Mouse (Mus musculus): ENCODE measurements at regions not wholly inside any gene's neighbourhood (a gene's known extent, or its start where the extent isn't known, plus 50 kb on each side); places are given as distances from the start of the nearest gene placed in this dataset.

- DNase-seq = no peak
Observed at GRCm38 (mm10) chr10:69046008-69046555, 105.2 kb upstream of the Rhobtb1 start.

DNA sequence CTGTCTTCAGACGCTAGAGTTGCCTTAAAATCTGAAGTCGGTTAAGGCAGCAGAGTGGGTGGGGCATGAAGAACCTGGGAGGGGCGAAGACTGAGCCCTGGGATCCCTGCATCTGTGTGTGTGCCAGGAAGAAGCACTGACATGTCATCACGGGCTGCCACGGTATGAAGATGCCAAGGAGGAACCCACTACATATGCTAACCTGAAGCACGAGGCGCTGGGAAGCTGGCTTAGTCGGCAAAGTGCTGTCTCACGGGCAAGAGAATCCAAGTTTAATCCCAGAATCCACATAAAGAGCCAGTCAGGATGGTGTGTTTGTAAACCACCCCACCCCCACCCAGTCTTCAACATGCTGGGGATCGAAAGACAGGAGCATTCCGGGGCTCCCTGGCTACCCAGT lies 73.2 kb upstream of the Rhobtb1 start:
- no peak for DNase-seq

DNA sequence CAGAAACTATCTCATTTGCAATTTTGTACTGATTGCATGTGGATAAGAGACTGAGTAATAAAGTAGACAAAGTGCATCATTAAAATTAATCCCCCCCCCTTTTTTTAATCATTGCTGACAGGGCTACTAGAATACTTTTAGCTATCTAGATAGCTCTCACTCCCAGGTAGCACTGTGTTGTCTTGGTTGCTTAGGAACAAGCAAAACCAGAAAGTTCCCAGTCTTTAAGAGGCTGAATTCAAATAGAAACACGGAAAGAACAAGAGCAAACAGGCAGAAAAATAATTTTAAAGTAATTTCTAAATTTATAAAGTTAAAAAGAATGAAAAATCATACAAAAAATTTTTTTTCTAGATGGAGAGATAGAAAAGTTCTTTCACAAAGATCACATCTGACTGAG lies 65.0 kb upstream of the Rhobtb1 start:
- no peak for DNase-seq

DNA sequence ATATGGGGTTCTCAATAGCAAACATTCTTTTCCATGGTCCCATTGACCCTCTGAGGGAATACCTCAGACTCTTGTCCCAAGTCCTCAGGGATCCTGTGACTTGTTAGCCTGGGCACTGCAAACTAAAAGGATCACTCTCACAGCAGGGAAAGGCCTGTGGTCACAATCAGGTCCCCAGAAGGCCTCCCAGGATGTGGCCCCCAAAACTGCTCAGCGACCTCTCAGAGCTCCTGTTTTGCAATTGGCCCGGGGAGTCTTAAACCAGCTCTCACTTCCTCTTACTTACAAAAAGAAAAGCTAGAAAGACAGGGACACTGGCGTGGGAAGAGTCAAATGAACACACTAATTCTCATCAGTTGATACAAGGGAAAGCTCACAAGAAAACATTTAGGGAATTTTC lies 59.4 kb upstream of the Rhobtb1 start:
- DNase-seq = no peak

DNA sequence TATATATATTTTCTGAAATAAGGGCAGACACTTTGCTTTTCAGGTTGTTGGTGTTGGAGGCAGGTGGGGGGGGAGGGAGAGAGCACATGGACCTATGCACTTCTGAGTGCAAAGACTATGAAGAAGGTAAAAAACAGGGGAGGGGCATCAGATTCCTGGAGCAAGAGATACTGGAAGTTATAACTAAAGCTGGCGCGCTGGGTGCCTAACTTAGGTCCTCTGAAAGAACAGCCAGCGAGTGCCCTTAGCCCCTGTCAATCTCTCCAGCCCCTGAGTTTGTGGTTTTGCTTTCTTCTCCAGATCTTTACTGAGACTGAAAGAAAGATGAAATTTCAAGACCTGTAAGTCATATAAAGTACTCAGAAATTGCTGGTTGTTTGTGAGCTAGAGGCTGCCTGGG lies 51.2 kb upstream of the Rhobtb1 start:
- no peak for DNase-seq

- peak; percentile 12 for DNase-seq
Observed at GRCm38 (mm10) chr10:69100742-69101141, 50.5 kb upstream of the Rhobtb1 start.

All from right cerebral cortex, postnatal 14 days (tissue).